Comparison of ENCODE assay signal across 17 mouse cellular contexts in genomic region chr13:112349500-112349899, GRCm38 (mm10).
"Had no signal": no experiment of that assay in that cellular context is flagged by ENCODE, and none has a peak within 500 bp of the region (broad histone marks: within the 10 kb centered on the region; RNA-seq: fewer than 3 reads in every experiment).

No protein-coding gene starts in this region.

- H3K9ac ChIP-seq: limb, embryonic 13.5 days; liver, embryonic 14.5 days; neural tube, embryonic 15.5 days had no signal

- H3K27ac ChIP-seq: kidney, postnatal 0 days; limb, embryonic 13.5 days; liver, embryonic 14.5 days; midbrain, embryonic 10.5 days; neural tube, embryonic 15.5 days had no signal

- H3K36me3 ChIP-seq: limb, embryonic 13.5 days had no signal

- DNase-seq: kidney, adult 11 months; kidney, adult 9 months; kidney, postnatal 36 days; layer of hippocampus, adult 9-11 months; left cerebral cortex, postnatal 4 days; lung, adult 18-20 months; lung, postnatal 36 days; midbrain, embryonic 14.5 days; right cerebral cortex, postnatal 25 days; thymus, adult 18-20 months; thymus, postnatal 14 days had no signal

- H3K9me3 ChIP-seq: midbrain, embryonic 10.5 days had no signal

- H3K4me2 ChIP-seq: limb, embryonic 13.5 days; neural tube, embryonic 15.5 days had no signal

- H3K27me3 ChIP-seq: limb, embryonic 13.5 days; neural tube, embryonic 15.5 days had no signal

- H3K4me3 ChIP-seq: limb, embryonic 13.5 days; midbrain, embryonic 10.5 days; myocyte; neural tube, embryonic 15.5 days had no signal
